Mouse (Mus musculus) forebrain, embryonic 15.5 days (tissue): ENCODE results near the gene Lmna. TPM values are rescaled to one million over a fixed set of nuclear protein-coding genes. Genes with fewer than 3 reads are reported as not detected.
A peak's percentile ranks its signal among the peaks of the same experiment; 100 is the strongest.

ENCODE experiments used
- ATAC-seq: fragments of 200-750 bp; cut with Nextera tagmentation; replicated peaks from 2 replicates; pipeline ENCODE4 v1.8.0; 2017; ENCODE audit warnings: mild to moderate bottlenecking, moderate TSS enrichment, moderate library complexity
- H3K27ac ChIP-seq: fragments of 300-500 bp; sonication (generic); replicated peaks from 2 replicates; pipeline ENCODE4 v1.5.1; 2015; ENCODE audit warnings: mild to moderate bottlenecking, inconsistent platforms
- H3K27me3 ChIP-seq: fragments of 300-500 bp; sonication (generic); 2 replicates; pipeline ENCODE4 v1.6.1; 2015; ENCODE audit warnings: inconsistent platforms
- H3K36me3 ChIP-seq: fragments of 300-500 bp; sonication (generic); 2 replicates; pipeline ENCODE4 v1.6.1; 2015; ENCODE audit warnings: mild to moderate bottlenecking, inconsistent platforms
- H3K4me1 ChIP-seq: fragments of 300-500 bp; sonication (generic); 2 replicates; pipeline ENCODE4 v1.6.1; 2015; ENCODE audit warnings: inconsistent platforms
- H3K4me2 ChIP-seq: fragments of 300-500 bp; sonication (generic); replicated peaks from 2 replicates; pipeline ENCODE4 v1.6.1; 2015; ENCODE audit warnings: mild to moderate bottlenecking, inconsistent platforms
- H3K4me3 ChIP-seq: fragments of 300-500 bp; sonication (generic); 2 replicates; pipeline ENCODE4 v1.5.1; 2015; ENCODE audit warnings: mild to moderate bottlenecking, inconsistent platforms
- H3K9ac ChIP-seq: fragments of 300-500 bp; sonication (generic); replicated peaks from 2 replicates; pipeline ENCODE4 v1.6.1; 2015; ENCODE audit warnings: mild to moderate bottlenecking, inconsistent platforms
- H3K9me3 ChIP-seq: fragments of 300-500 bp; sonication (generic); 2 replicates; pipeline ENCODE4 v1.6.1; 2016; ENCODE audit warnings: inconsistent platforms
- WGBS: fragments of 180-500 bp; shearing (Covaris S2); methylation state at CpG from one replicate; pipeline ENCODE4 v1.1.7; 2015; ENCODE audit warnings: mixed read lengths; 5-methylcytosine and 5-hydroxymethylcytosine counted together
- polyA plus RNA-seq: library from polyadenylated mRNA; unstranded; fragments of >200 nt; fragmentation: Nextera tagmentation; extraction: Ambion mirVana; gene quantifications from 2 replicates; pipeline ENCODE4 v1.2.1, GENCODE M21; 2015

Lmna gene
- polyA plus RNA-seq, 1 experiment from 2014 or later, result 27.5 TPM

GRCm38 (mm10) chr3:88454762-88455587 lies 54.8 kb downstream of the Lmna start:
- 55% methylated on average over 9 of the region's 9 CpGs for WGBS
- no peak overlapping the region for H3K4me3 ChIP-seq
- H3K4me1 ChIP-seq, result peaks cover 33% of the 10 kb centered on the region
- H3K27ac ChIP-seq, result no peak overlapping the region
- no peaks in the 10 kb centered on the region for H3K27me3 ChIP-seq
- no peaks in the 10 kb centered on the region for H3K9me3 ChIP-seq
- ATAC-seq, result no peak
- no peaks in the 10 kb centered on the region for H3K36me3 ChIP-seq
- H3K4me2 ChIP-seq, result no peak overlapping the region
- H3K9ac ChIP-seq, result no peak overlapping the region

DNA sequence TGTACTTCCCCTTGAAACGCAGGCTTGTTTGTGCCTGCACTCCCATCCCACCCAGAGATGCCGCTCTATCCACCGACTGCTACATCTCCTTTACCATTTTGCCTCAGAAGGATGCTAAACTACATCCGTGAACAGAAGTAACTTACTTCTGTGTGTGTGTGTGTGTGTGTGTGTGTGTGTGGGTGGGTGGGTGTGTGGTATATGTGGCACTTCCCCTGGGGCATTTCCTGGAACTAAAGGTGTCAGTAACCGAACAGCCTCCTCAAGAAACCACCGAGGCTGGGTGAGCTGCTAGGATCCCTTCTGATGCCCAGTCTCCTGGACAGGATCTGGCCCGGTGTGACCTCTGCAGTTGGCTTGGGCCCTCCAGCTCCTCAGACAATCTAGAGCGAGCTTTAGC lies 55.8 kb downstream of the Lmna start:
- Histone ChIP-seq H3K4me1 (peaks cover 36% of the 10 kb centered on the region), H3K27me3 (no peaks in the 10 kb centered on the region), H3K27ac (no peak overlapping the region), H3K9ac (no peak overlapping the region), H3K4me2 (no peak overlapping the region), H3K4me3 (no peak overlapping the region), H3K9me3 (no peaks in the 10 kb centered on the region), H3K36me3 (no peaks in the 10 kb centered on the region)
- no peak for ATAC-seq
- WGBS, result 82% methylated on average over 8 of the region's 8 CpGs

GRCm38 (mm10) chr3:88453369-88453768 lies 56.4 kb downstream of the Lmna start:
- Histone ChIP-seq H3K36me3 (no peaks in the 10 kb centered on the region), H3K4me3 (no peak overlapping the region), H3K9me3 (no peaks in the 10 kb centered on the region), H3K4me1 (peaks cover 31% of the 10 kb centered on the region), H3K9ac (no peak overlapping the region), H3K4me2 (no peak overlapping the region), H3K27ac (no peak overlapping the region), H3K27me3 (no peaks in the 10 kb centered on the region)
- no peak for ATAC-seq
- 68% methylated on average over 8 of the region's 8 CpGs for WGBS

- no peaks in the 10 kb centered on the region for H3K27me3 ChIP-seq
- no peak for ATAC-seq
- H3K4me1 ChIP-seq, result peaks cover 25% of the 10 kb centered on the region
- peaks cover 5% of the 10 kb centered on the region; the same call in 1 of the 2 replicates for H3K36me3 ChIP-seq
- WGBS, result 79% methylated on average over 6 of the region's 6 CpGs
- no peaks in the 10 kb centered on the region for H3K9me3 ChIP-seq
- no peak overlapping the region for H3K4me3 ChIP-seq
- H3K9ac ChIP-seq, result no peak overlapping the region
- H3K27ac ChIP-seq, result no peak overlapping the region
- no peak overlapping the region for H3K4me2 ChIP-seq
Measured at GRCm38 (mm10) chr3:88452716-88453115, 57.0 kb downstream of the Lmna start.

DNA sequence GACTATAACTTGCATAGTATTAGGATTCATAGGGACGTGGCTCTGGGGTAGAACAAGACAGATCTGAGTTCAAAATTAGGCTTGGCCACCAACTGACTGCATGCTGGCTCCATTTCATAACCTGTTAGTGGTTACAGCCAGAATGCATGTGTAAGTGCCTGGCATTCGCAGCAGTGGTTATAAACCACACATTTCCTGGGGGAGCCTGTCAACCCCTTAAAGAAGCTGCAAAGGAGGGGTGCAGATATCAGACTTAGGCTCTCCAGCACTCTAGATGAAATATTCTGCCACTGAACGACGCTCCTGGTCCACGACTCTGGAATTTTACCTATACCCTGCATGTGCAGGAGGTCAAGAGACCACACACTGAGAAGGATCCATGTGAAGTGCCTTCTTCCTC lies 57.5 kb downstream of the Lmna start:
- Histone ChIP-seq H3K4me1 (peaks cover 20% of the 10 kb centered on the region), H3K4me2 (no peak overlapping the region), H3K4me3 (no peak overlapping the region), H3K9me3 (no peaks in the 10 kb centered on the region), H3K27ac (no peak overlapping the region), H3K27me3 (no peaks in the 10 kb centered on the region), H3K9ac (no peak overlapping the region), H3K36me3 (peaks cover 9% of the 10 kb centered on the region; the same call in 1 of the 2 replicates)
- no peak for ATAC-seq
- 84% methylated on average over 5 of the region's 5 CpGs for WGBS

DNA sequence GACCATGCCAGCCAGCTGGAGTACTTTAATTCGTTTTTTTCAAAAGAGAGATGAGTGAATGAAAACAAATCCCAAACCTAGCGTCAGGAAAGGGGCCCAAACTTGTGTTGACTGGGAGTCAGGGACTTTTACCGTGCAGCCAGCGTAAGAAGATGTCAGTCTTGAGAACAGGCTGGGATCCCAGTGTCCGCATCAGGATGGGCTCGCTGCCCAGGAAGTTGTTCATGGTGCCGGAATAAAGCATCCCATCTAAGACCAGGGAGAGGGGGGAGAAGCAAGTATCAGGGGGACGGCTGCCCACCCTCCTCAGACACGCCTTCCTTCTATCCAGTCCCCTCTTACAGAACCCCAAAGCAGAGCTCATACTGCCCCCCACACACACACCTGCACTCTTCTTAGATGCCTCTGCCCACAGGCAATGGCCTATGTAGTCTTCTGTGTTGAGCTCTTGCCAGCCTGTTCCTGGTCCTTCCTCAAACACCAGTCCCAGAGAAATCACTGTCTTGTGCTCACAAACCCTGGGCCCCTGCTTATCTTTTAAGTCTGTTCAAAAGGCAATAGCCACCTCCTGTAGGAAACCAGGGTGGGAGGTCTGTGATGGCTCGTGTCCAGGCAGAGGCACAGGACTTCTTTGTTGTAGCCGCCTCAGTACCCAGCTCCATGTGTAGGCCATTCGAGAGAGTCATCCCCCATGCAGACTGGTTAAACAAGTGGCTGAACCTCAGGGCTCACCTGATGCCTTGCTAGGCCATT lies 59.2 kb downstream of the Lmna start:
- Histone ChIP-seq H3K4me1 (peaks cover 9% of the 10 kb centered on the region; the same call in 1 of the 2 replicates), H3K9ac (no peak overlapping the region), H3K27ac (no peak overlapping the region), H3K27me3 (no peaks in the 10 kb centered on the region), H3K36me3 (peaks cover 12% of the 10 kb centered on the region; the same call in 1 of the 2 replicates), H3K9me3 (no peaks in the 10 kb centered on the region), H3K4me3 (no peak overlapping the region), H3K4me2 (no peak overlapping the region)
- 70% methylated on average over 12 of the region's 12 CpGs for WGBS
- no peak for ATAC-seq

DNA sequence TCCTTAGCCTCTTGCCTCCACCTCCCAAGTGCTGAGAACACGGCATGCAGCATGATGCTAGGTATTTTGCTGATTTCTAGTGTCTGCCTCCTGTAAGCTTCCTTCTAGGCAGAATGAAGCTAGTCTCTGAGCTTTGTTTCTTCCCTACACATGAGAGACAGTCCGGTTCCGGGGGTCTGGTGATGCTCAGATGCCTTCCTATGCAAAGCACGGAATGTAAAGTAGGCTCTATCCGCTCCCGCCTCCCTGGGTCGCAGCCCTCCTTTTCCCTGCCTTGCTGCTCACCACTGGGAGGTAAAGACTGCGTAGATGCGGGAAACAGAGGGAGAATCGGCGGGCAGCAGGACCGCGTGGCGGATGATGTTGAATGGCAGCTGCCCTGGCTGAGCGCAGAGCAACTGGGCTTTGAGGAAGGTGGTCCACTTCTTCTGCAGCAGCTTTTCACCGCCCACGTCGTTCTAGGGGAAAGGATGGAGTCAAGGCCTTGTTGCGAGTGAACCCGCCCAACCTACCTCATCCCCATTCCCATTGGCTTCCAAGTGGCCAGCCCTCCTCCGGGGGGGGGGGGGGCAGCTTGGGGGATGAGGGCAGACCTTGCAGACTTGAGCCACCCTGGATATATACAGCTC lies 60.2 kb downstream of the Lmna start:
- Histone ChIP-seq H3K4me1 (peaks cover 9% of the 10 kb centered on the region; the same call in 1 of the 2 replicates), H3K4me2 (peak overlapping the region; percentile 37), H3K9ac (peak overlapping the region; percentile 14; the same call in 1 of the 2 replicates), H3K9me3 (no peaks in the 10 kb centered on the region), H3K4me3 (peak overlapping the region; percentile 21), H3K27me3 (no peaks in the 10 kb centered on the region), H3K36me3 (peaks cover 12% of the 10 kb centered on the region; the same call in 1 of the 2 replicates), H3K27ac (no peak overlapping the region)
- peak; percentile 61; the same call in 1 of the 2 replicates for ATAC-seq
- 5% methylated on average over 21 of the region's 21 CpGs for WGBS

DNA sequence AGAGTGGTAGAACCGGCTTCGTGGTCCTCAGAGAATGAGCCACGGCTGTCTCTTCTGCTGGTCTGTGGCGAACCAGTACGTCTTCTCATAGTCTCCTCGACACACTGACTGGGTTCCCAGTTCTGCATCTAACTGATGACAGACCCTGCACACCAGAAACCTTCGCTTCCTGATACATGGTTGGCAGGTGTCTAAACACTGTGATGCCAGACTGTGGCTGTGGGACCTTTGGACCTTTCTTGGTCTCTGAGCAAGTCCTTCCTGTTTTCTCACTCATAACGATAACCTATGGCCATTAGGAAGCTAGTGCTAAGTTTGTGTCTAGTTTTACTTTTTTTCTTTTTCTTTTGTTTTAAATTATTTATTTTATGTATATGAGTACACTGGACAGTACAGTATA lies 61.3 kb downstream of the Lmna start:
- no peak for ATAC-seq
- no peaks in the 10 kb centered on the region for H3K27me3 ChIP-seq
- H3K9me3 ChIP-seq, result no peaks in the 10 kb centered on the region
- no peak overlapping the region for H3K4me3 ChIP-seq
- no peak overlapping the region for H3K4me2 ChIP-seq
- H3K9ac ChIP-seq, result no peak overlapping the region
- H3K27ac ChIP-seq, result no peak overlapping the region
- peaks cover 9% of the 10 kb centered on the region; the same call in 1 of the 2 replicates for H3K4me1 ChIP-seq
- peaks cover 15% of the 10 kb centered on the region; the same call in 1 of the 2 replicates for H3K36me3 ChIP-seq
- WGBS, result 95% methylated on average over 8 of the region's 8 CpGs

DNA sequence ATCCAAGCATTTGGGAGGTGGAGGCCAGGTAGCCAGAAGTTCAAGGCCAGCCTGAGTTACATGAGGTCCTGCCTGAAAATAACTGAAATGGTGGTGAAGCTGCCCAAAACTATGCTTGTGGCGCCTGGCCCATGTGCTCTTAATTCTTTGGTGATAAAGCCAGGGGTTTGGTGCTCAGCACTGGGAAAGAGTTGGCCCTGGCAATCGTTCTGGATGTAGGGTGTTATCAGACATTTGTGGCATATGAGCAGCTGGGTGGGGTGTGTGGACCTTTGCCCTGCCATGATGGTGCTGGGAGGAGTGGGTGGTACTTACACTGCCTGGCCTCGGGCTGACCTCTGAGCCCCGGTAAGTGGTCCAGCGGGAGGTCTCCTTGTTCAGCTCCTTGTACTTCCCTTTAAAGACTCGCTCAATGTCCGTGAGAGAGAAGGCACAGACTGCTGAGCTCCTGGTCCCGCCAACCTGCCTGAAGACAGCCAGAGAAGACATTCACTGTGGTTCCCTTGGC lies 62.0 kb downstream of the Lmna start:
- H3K27ac ChIP-seq, result no peak overlapping the region
- H3K9me3 ChIP-seq, result no peaks in the 10 kb centered on the region
- no peak overlapping the region for H3K9ac ChIP-seq
- H3K4me3 ChIP-seq, result no peak overlapping the region
- WGBS, result 69% methylated on average over 8 of the region's 8 CpGs
- no peak for ATAC-seq
- peaks cover 15% of the 10 kb centered on the region; the same call in 1 of the 2 replicates for H3K36me3 ChIP-seq
- peaks cover 9% of the 10 kb centered on the region; the same call in 1 of the 2 replicates for H3K4me1 ChIP-seq
- H3K4me2 ChIP-seq, result no peak overlapping the region
- no peaks in the 10 kb centered on the region for H3K27me3 ChIP-seq

DNA sequence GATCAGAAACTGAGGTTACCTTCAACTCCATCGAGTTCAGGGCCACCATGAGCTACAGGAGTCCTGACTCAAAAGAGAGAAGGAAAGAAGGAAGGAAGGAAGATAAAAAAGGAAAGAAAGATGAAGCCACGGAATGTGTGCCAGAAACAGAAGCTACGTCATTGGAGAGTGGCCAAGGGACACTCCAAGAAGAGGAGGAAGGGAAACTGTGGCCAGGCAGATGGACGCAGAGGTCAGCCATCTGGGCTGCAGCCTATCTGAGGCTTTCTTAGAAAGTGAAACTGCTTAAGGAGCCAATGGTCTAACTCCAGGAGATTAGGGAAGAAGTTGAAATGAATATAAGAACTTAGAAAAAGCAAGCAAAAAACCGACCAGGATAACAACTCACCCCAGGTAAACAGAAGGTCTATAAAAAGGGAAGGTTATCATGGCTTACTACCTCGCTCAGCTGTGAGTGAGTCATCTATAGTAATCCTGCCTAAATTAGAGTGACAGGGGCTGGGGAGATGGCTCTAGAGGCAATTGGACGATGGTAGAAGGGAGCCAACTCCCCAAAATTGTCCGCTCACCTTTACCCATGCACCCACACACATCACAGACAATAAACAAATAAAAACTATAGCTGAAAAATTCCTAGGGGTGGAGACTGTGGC lies 63.2 kb downstream of the Lmna start:
- Histone ChIP-seq H3K27ac (no peak overlapping the region), H3K9ac (no peak overlapping the region), H3K4me3 (no peak overlapping the region), H3K4me2 (no peak overlapping the region), H3K4me1 (peaks cover 9% of the 10 kb centered on the region; the same call in 1 of the 2 replicates), H3K27me3 (no peaks in the 10 kb centered on the region), H3K9me3 (no peaks in the 10 kb centered on the region), H3K36me3 (peaks cover 15% of the 10 kb centered on the region; the same call in 1 of the 2 replicates)
- WGBS, result 86% methylated on average over 8 of the region's 8 CpGs
- ATAC-seq, result no peak

GRCm38 (mm10) chr3:88442888-88443287 lies 66.9 kb downstream of the Lmna start:
- Histone ChIP-seq H3K27ac (no peak overlapping the region), H3K4me3 (no peak overlapping the region), H3K27me3 (no peaks in the 10 kb centered on the region), H3K9ac (no peak overlapping the region), H3K36me3 (peaks cover 12% of the 10 kb centered on the region; the same call in 1 of the 2 replicates), H3K4me1 (peaks cover 6% of the 10 kb centered on the region; the same call in 1 of the 2 replicates), H3K4me2 (no peak overlapping the region), H3K9me3 (no peaks in the 10 kb centered on the region)
- 79% methylated on average over 7 of the region's 7 CpGs for WGBS
- ATAC-seq, result no peak
